Mouse (Mus musculus): ENCODE results near the gene Pes1.
A peak's percentile ranks its signal among the peaks of the same experiment; 100 is the strongest.

DNA sequence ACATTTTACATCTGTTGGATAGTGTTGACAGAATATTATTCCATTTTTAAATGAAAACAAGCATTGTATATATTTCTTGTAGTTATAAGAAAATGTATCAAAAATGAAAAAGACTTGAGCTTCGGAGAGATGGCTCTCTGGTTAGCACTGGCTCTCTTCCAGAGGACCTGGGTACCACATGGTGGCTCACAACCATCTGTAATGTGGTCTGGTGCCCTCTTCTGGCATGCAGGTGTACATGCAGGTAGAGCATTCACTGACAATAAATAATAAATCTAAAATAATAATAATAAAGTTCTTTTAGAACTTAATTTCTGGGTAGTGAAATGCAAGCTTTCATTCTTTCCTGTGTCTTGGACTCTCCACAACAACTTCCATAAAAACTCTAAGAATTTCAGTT is 45.0 kb upstream of the Pes1 start:
- TF ChIP-seq ZNF384 (IDR thresholded peaks at IDR 0.05; ENCODE audit: low read depth, low read length) = no peak
- TF ChIP-seq CTCF (IDR thresholded peaks at IDR 0.05 in 2 of 3, conservative IDR thresholded peaks at IDR 0.05 in 1 of 3; ENCODE audit: control insufficient read depth in 1 of 3, insufficient read depth in 1 of 3, low read depth in 2 of 3, low read length in 3 of 3, poor library complexity in 1 of 3, severe bottlenecking in 1 of 3) = peak; percentile 63 to 73 (median 72)
- no peak for TF ChIP-seq POLR2A (IDR thresholded peaks at IDR 0.05; ENCODE audit: control insufficient read depth in 1 of 2, insufficient read depth in 1 of 2, low read depth in 1 of 2, low read length in 2 of 2, poor library complexity in 1 of 2)
